Mouse (Mus musculus) adrenal gland, adult 18-20 months (tissue): ENCODE results near the gene Slc25a19. TPM values are rescaled to one million over a fixed set of nuclear protein-coding genes. Genes with fewer than 3 reads are reported as not detected.

Experiments
- DNase-seq, 2 experiments: peaks; one replicate each; pipeline ENCODE4 v3.0.0; 2021 to 2022; ENCODE audit warnings: low spot score in 2 of 2
- total RNA-seq, 2 experiments: library from RNA; stranded (reverse); gene quantifications; 1 replicate in 1 of 2; 2 replicates in 1 of 2; pipeline ENCODE4 v1.2.3; 2021

Gene Slc25a19
- total RNA-seq, 2 experiments from 2014 or later: 108 to 204 TPM

DNA sequence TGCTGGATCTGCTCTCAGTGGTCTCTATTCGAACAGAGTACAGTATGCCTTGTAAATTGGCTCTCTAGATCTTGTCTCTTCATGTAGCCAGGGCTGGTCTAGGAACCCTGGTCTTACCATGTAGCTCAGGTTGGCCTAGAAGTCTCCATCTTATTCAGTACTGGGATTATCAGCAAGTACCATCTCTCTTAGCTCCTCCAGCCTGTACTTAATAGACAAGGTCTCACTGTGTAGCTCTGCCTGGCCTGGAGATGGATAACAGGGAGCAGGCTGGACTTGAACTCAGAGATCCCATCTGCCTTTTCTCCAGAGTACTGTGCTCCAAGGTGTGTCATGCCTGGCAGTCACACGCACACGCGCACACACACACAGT, 13.6 kb upstream of the Slc25a19 start:
- DNase-seq: no peak

GRCm38 (mm10) chr11:115640978-115641663, 13.0 kb upstream of the Slc25a19 start:
- no peak for DNase-seq

GRCm38 (mm10) chr11:115640311-115640828, 12.3 kb upstream of the Slc25a19 start:
- no peak for DNase-seq

DNA sequence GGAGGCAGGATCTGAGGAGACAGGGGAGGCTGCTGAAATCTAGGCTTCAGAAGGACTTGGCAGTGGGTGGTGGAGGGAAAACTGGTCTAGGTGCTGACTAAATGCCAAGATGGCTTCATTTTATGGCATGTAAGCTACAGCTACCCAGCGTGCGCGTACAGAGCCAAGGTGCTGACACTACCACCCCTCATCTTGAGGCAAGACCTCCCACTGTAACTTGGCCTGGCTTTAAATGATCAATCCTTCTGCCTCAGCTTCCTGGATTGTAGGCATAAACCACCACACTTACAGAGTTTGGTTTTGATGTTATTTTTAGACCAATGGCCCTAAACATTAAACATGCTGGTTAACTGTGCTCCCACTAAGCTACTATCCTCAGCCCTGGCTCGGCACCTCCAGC, 11.4 kb upstream of the Slc25a19 start:
- DNase-seq: no peak

DNA sequence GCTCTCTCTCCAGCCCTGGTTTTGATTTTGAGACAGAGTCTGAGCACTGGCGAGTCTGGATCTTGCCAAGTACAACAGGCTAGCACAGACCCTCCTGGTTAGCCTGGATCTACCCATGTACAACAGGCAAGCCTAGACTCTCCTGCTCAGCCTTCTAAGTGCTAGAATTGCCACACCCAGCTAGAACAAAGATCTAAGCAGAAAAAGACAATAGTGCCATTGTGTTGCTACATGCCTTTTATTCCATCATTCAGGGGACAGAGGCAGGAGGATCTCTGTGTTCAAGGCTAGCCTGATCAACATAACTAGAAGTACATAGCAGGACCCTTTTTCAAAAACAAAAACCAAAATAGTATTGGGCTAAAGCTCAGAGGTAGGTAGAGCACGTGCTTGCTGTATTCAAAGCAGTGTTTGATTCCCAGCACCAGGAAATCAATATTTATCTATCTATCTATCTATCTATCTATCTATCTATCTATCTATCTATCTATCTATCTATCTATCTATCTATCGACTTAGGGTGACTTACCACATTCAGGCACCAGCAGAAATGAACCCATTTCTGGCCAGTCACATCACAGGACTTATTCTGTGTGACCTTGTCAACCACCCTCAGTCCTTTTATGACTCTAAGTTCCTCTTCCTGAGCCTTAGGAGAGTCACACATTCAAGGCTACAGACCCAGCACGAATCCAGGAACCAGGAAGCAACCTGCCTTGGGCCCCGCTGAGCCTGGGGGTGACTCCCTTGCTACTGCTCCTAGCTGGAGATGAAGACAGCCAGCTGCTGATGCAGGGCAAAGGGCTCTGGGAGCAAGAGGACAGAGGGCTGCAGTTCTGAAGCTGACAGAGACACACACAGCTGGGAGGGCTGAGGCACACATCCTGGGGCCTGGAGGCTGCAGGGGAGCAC, 10.7 kb upstream of the Slc25a19 start:
- no peak for DNase-seq

DNA sequence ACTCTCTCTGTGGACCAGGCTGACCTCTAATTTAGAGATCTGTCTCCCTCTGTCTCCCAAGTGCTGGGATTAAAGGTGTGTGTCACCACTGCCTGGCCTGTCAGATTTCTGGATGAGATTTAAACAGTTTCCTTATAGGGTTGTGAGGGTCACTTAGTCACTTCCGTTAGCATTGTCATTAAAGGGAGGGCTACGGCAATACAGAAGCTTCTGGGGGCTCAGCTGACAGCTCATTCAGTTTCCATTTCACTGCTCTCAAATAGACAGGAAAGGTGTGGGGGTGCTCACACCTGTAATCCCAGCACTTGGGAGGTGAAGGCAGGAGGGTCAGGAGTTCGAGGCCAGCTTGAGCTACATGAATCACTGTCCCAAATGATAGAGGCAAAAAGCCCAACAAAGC, 8.9 kb upstream of the Slc25a19 start:
- no peak for DNase-seq

- no peak for DNase-seq
These were observed 7.4 kb upstream of the Slc25a19 start for GRCm38 (mm10) chr11:115635484-115635883.

DNA sequence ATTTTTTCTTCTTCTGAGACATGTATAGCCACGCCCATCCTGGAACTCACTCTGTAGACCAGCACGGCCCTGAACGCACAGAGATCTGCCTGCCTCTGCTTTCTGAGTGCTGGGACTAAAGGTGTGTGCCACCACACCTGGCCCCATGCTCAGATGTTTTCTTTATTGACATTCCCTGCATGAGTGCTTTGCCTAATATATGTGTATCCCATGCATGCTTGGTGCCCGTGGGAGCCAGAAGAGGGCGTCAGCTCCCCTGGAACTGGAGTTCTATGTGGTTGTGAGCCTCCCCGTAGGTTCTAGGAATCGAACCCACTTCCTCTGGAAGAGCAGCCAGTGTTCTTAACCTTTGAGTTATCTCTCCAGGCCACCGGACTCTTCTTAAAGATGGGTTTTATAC, 6.9 kb upstream of the Slc25a19 start:
- no peak for DNase-seq

GRCm38 (mm10) chr11:115634109-115634508, 6.0 kb upstream of the Slc25a19 start:
- DNase-seq: no peak

DNA sequence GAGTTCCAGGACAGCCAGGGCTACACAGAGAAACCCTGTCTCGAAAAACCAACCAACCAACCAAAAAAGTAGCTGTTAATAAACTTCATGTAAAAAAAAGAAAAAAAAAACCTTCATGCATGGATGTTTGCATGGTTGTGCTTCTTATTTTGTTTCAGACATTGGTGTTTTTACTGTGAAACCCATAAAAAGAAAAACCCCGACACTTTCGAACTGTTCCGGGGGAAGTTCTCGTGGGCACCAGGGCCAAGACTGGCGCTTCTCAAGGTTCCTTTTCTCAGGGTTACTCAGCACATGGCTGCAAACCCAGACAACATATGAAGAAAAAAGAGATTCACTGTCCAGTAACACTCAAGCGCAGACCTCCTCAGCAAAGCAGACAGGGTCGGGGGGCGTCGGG, 4.8 kb upstream of the Slc25a19 start:
- DNase-seq: no peak

GRCm38 (mm10) chr11:115632247-115632646, 4.2 kb upstream of the Slc25a19 start:
- no peak for DNase-seq

GRCm38 (mm10) chr11:115631505-115631890, 3.4 kb upstream of the Slc25a19 start:
- no peak for DNase-seq

GRCm38 (mm10) chr11:115630532-115631504, 2.7 kb upstream of the Slc25a19 start:
- no peak for DNase-seq

GRCm38 (mm10) chr11:115629734-115630531, 1.8 kb upstream of the Slc25a19 start:
- no peak for DNase-seq

GRCm38 (mm10) chr11:115628465-115629101, 488 bp upstream of the Slc25a19 start:
- DNase-seq: no peak

DNA sequence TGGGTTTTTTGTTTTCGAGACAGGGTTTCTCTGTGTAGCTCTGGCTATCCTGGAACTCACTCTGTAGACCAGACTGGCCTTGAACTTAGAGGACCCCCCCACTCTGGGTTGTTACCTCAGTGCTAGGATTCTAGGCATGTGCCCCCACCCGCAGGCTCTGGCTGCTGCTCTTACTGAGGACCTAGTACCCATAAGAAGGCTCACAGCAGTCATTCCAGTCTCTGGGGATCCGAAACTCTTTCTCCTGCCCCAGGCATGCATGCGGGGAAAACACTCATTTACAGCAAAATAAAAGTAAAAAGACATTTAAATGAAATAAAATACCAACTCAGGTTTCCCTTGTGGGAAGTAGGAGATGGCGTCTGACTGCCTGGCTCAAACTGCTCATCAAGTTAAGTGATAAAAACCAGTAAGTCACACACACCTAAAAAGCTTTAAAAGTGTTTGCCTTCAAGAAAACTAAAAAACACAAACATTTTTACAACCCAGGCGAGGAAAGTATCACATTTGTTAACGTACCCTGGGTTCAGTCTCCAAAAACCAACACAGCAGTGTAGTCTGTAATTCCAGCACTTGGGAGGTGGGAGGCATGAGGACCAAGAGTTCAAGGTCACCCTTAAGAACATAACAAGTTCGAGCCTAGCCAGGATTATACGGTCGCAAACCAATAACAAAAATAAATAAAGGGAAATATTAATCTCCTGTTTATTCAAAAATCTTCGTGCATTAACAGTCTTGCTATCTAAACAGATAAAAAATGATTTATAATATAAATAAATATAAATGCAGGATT, 1.1 kb downstream of the Slc25a19 start:
- DNase-seq: no peak

DNA sequence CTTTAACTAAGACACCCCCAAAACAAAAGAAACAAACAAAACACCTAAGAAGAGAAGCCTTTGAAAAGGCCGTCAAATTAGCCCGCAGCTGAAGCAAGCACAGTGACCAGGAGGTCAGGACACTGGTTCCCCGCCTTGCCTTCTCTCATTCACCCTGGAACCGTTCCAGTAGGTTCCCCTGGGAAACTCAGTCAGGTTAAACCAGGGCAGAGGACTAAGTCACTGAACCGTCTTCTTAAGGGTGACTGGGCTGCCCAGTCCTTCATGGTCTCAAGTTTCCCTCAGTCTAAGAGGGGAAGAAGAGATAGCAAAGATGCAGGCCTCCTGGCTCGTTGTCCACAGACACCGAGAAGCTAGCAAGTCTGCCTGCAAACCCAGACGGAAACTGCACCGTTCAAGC, 2.2 kb downstream of the Slc25a19 start:
- DNase-seq: no peak

DNA sequence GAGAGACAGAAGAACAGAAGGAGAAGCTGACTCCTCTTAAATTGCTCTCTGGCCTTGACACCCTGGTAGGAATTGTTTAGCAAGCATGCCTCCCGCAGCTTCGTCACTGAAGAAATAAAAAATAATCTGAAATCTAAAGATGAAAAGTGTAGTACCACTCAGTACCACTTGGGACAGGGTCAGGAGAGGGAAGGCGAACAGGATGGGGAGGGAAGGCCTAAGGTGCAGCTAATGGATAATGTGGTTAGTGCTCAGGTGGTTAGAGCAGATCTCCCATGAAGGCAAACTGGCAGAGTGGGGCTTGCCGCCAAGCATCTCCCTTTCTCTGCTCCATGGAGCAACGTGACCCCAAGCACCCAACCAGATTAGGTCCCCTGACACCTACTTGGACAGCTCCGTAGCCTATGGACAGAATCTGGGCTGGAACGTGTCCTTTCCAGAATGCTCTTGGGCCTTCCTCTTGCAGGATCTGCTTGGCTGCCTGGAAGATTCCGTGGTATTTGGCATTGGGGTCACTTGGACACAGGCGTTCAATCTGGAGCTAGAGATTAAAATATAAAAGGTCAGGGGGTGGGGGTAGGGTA, 4.5 kb downstream of the Slc25a19 start:
- no peak for DNase-seq

GRCm38 (mm10) chr11:115619949-115620348, 8.1 kb downstream of the Slc25a19 start:
- no peak for DNase-seq
